10 mouse cellular contexts compared by ENCODE assay signal in the genomic region with DNA sequence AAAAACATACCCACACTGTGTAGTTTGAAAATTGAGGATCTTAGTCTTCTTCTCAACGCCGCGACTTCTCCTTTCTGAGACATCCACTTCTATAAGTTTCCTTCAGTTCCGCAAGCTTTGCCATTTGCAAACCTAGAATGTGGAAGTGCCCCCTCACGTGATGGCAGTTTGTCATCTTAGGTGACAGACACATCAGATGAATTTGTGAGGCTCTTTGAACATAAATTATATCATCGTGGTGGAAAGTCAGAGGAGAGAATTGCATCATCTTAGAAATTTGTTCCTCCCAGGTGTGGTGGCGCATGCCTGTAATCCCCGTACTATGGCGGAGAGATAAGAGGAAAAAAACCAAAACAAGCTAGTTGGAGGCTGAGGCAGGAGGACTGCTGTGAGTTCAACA. TPM values are rescaled to one million over a fixed set of nuclear protein-coding genes. Genes with fewer than 3 reads are reported as not detected.
DNase-seq lines count a peak whose midpoint lies in the region; ATAC-seq and TF ChIP-seq lines count a peak whose summit lies in the region.
"Had no signal": no experiment of that assay in that cellular context is flagged by ENCODE, and none has a peak within 500 bp of the region (broad histone marks: within the 10 kb centered on the region; RNA-seq: fewer than 3 reads in every experiment).

No protein-coding gene starts in this region.

- H3K9me3 ChIP-seq in hindbrain, embryonic 10.5 days, result no peaks in the 10 kb centered on the region
- H3K9me3 ChIP-seq: neural tube, embryonic 12.5 days had no signal

- ATAC-seq in hematopoietic stem cell, adult 5-6 weeks (replicated peaks in 1 of 2; ENCODE audit: insufficient read depth in 1 of 2, low FRiP score in 2 of 2, low TSS enrichment in 1 of 2, low read depth in 1 of 2, poor library complexity in 2 of 2, severe bottlenecking in 2 of 2), result peak; percentile 72 to 88

- no peak for DNase-seq in gastrocnemius, adult 2 months
- no peak for DNase-seq in gastrocnemius, adult 8-10 months (ENCODE audit: low spot score in 2 of 2)
- DNase-seq in A20 (ENCODE audit: low read depth, low spot score), result peak; percentile 84
- DNase-seq in naive thymus-derived CD4-positive, alpha-beta T cell, adult 2 months (ENCODE audit: low read depth), result peak; percentile 13
- no peak for DNase-seq in hindbrain, embryonic 10.5 days (ENCODE audit: low spot score)
- DNase-seq in adrenal gland, postnatal 36 days, result no peak
- DNase-seq in c-Kit-positive CD71-positive TER-119-positive erythroid progenitor cells, embryonic 14.5 days (ENCODE audit: low spot score), result no peak
- DNase-seq: cerebellum, adult 9-10 months had no signal

- WGBS in hindbrain, embryonic 10.5 days, result 93% methylated on average over 9 of the region's 9 CpGs

- no peaks in the 10 kb centered on the region for H3K27me3 ChIP-seq in hindbrain, embryonic 10.5 days (ENCODE audit: insufficient read depth, poor library complexity, severe bottlenecking)
- H3K27me3 ChIP-seq: neural tube, embryonic 12.5 days had no signal

- H3K4me1 ChIP-seq in hindbrain, embryonic 10.5 days (replicated peaks), result peaks cover 10% of the 10 kb centered on the region
- H3K4me1 ChIP-seq: neural tube, embryonic 12.5 days had no signal

- intact Hi-C loops in gastrocnemius, adult 2 months (cut with DNase I), result no loop called here

- TF ChIP-seq CTCF in gastrocnemius, adult 2 months (IDR thresholded peaks at IDR 0.05), result no peak

- peak overlapping the region; percentile 20 for H3K27ac ChIP-seq in gastrocnemius, adult 2 months
- no peak overlapping the region for H3K27ac ChIP-seq in hindbrain, embryonic 10.5 days
- H3K27ac ChIP-seq: neural tube, embryonic 12.5 days had no signal

- H3K36me3 ChIP-seq in hindbrain, embryonic 10.5 days, result no peaks in the 10 kb centered on the region
- H3K36me3 ChIP-seq: neural tube, embryonic 12.5 days had no signal

- H3K4me3 ChIP-seq in gastrocnemius, adult 2 months, result no peak overlapping the region
- no peak overlapping the region for H3K4me3 ChIP-seq in hindbrain, embryonic 10.5 days
- H3K4me3 ChIP-seq: neural tube, embryonic 12.5 days had no signal

RNA-seq across cellular contexts. Expression of a gene that starts 29.1 kb away (rescaled TPM):
- total RNA-seq in gastrocnemius, adult 2 months (2021), result under 1 TPM; 0.56 to 0.98 TPM
- 1 to 10 TPM in 1 of 4 experiments, under 1 TPM in 3; 0.15 to 1.0 (median 0.50) TPM for total RNA-seq in gastrocnemius, adult 8-10 months (2022)
- total RNA-seq in hematopoietic stem cell, adult 5-6 weeks (2017), result 7.7 and 16.6 TPM in 2 replicates
- 0.42 and 0.81 TPM in 2 replicates for polyA plus RNA-seq in hindbrain, embryonic 10.5 days (2016; fragmentation: Nextera tagmentation; extraction: Ambion mirVana)
- 1 to 10 TPM; 1.6 to 2.1 TPM for total RNA-seq in adrenal gland, postnatal 36 days (2021)

RNA-seq across cellular contexts. Expression of a gene that starts 45.8 kb away (rescaled TPM):
- total RNA-seq in gastrocnemius, adult 2 months (2021), result 10 to 100 TPM; 11.2 to 15.5 TPM
- total RNA-seq in gastrocnemius, adult 8-10 months (2022), result 10 to 100 TPM; 11.1 to 13.8 (median 12.1) TPM
- total RNA-seq in hematopoietic stem cell, adult 5-6 weeks (2017), result 25.1 and 26.6 TPM in 2 replicates
- polyA plus RNA-seq in hindbrain, embryonic 10.5 days (2016; fragmentation: Nextera tagmentation; extraction: Ambion mirVana), result 24.2 and 33.0 TPM in 2 replicates
- 10 to 100 TPM; 24.6 to 28.2 TPM for total RNA-seq in adrenal gland, postnatal 36 days (2021)

RNA-seq across cellular contexts. Expression of a gene that starts 57.6 kb away (rescaled TPM):
- total RNA-seq in gastrocnemius, adult 2 months (2021), result 10 to 100 TPM; 47.2 to 59.3 TPM
- total RNA-seq in gastrocnemius, adult 8-10 months (2022), result 10 to 100 TPM; 34.4 to 50.4 (median 38.8) TPM
- 354 and 422 TPM in 2 replicates for total RNA-seq in hematopoietic stem cell, adult 5-6 weeks (2017)
- 202 and 214 TPM in 2 replicates for polyA plus RNA-seq in hindbrain, embryonic 10.5 days (2016; fragmentation: Nextera tagmentation; extraction: Ambion mirVana)
- 10 to 100 TPM; 88.0 to 95.5 TPM for total RNA-seq in adrenal gland, postnatal 36 days (2021)

RNA-seq across cellular contexts. Expression of a gene that starts 59.5 kb away (rescaled TPM):
- total RNA-seq in gastrocnemius, adult 2 months (2021), result 10 to 100 TPM; 41.0 to 60.0 TPM
- 10 to 100 TPM; 48.3 to 57.9 (median 49.7) TPM for total RNA-seq in gastrocnemius, adult 8-10 months (2022)
- total RNA-seq in hematopoietic stem cell, adult 5-6 weeks (2017), result 937 and 1,217 TPM in 2 replicates
- polyA plus RNA-seq in hindbrain, embryonic 10.5 days (2016; fragmentation: Nextera tagmentation; extraction: Ambion mirVana), result 1,033 and 1,169 TPM in 2 replicates
- 100 to 1,000 TPM; 352 to 374 TPM for total RNA-seq in adrenal gland, postnatal 36 days (2021)

Comparison
In these comparisons a context has a peak if more than half of its experiments do, and no peak if none do; other contexts are left out.
1. DNase-seq: peak in A20 (single experiment) and naive thymus-derived CD4-positive, alpha-beta T cell, adult 2 months (single experiment); none in gastrocnemius, adult 2 months (single experiment), gastrocnemius, adult 8-10 months (0 of 2), hindbrain, embryonic 10.5 days (single experiment), adrenal gland, postnatal 36 days (0 of 2) and c-Kit-positive CD71-positive TER-119-positive erythroid progenitor cells, embryonic 14.5 days (single experiment).